Mouse (Mus musculus): ENCODE results near the gene Gdap2. TPM values are rescaled to one million over a fixed set of nuclear protein-coding genes. Genes with fewer than 3 reads are reported as not detected.

Gdap2 gene
- polyA plus RNA-seq, 1 experiment, result 14.8 TPM

- DNase-seq (ENCODE audit: low read depth, low spot score), result no peak
These were observed 74.7 kb downstream of the Gdap2 start for GRCm38 (mm10) chr3:100236725-100237436.

- WGBS, result 82% methylated on average over 4 of the region's 4 CpGs
- DNase-seq (ENCODE audit: low read depth, low spot score), result no peak
These were observed 80.0 kb downstream of the Gdap2 start for GRCm38 (mm10) chr3:100242230-100242629.

GRCm38 (mm10) chr3:100246286-100246825 is 84.2 kb downstream of the Gdap2 start:
- no peak for DNase-seq (ENCODE audit: low read depth, low spot score)
- WGBS, result 29% methylated on average over 4 of the region's 4 CpGs

Other genes with a start within 250 kb of the Gdap2 start
- gene Wdr3, start within 50 bp of the Gdap2 start, polyA plus RNA-seq (2012; rRNA removed), result 7.4 and 11.2 TPM in 2 replicates